Mouse (Mus musculus) heart, postnatal 4 days (tissue): ENCODE measurements around the gene Dusp22. TPM values are rescaled to one million over a fixed set of nuclear protein-coding genes. Genes with fewer than 3 reads are reported as not detected.

Experiments used
- DNase-seq: peaks from one replicate; pipeline ENCODE4 v3.0.0; 2021
- total RNA-seq, 2 experiments: library from RNA; stranded (reverse); gene quantifications; 2 replicates each; pipeline ENCODE4 v1.2.3; 2021

Dusp22 gene
- total RNA-seq, 2 experiments from 2014 or later = 16.4 to 17.4 TPM

- no peak for DNase-seq
These were observed 90.9 kb downstream of the Dusp22 start for GRCm38 (mm10) chr13:30750461-30751303.

GRCm38 (mm10) chr13:30751304-30751580, 91.4 kb downstream of the Dusp22 start:
- DNase-seq = no peak

- no peak for DNase-seq
These were observed 92.9 kb downstream of the Dusp22 start for GRCm38 (mm10) chr13:30752581-30753187.

- no peak for DNase-seq
These were observed 93.6 kb downstream of the Dusp22 start for GRCm38 (mm10) chr13:30753441-30753840.

- no peak for DNase-seq
These were observed 94.3 kb downstream of the Dusp22 start for GRCm38 (mm10) chr13:30754066-30754465.

- DNase-seq = no peak
These were observed 95.2 kb downstream of the Dusp22 start for GRCm38 (mm10) chr13:30754825-30755476.

- no peak for DNase-seq
These were observed 95.8 kb downstream of the Dusp22 start for GRCm38 (mm10) chr13:30755577-30755976.

- no peak for DNase-seq
These were observed 96.3 kb downstream of the Dusp22 start for GRCm38 (mm10) chr13:30755998-30756639.

- no peak for DNase-seq
These were observed 97.6 kb downstream of the Dusp22 start for GRCm38 (mm10) chr13:30757264-30757900.

- DNase-seq = no peak
These were observed 99.1 kb downstream of the Dusp22 start for GRCm38 (mm10) chr13:30758789-30759381.

GRCm38 (mm10) chr13:30760374-30761090, 100.7 kb downstream of the Dusp22 start:
- DNase-seq = no peak

Other genes starting within 250 kb of the Dusp22 start
- gene Uqcrfs1, start 114.6 kb upstream of the Dusp22 start, total RNA-seq = 100 to 1,000 TPM; 718 to 749 TPM
- under 1 TPM; 0.16 to 0.26 TPM for gene Irf4, start 89.2 kb downstream of the Dusp22 start, total RNA-seq